Mouse (Mus musculus) lung, postnatal 0 days (tissue): ENCODE results near the gene Jagn1.

Experiments
- CTCF ChIP-seq: IDR thresholded peaks from 2 replicates; pipeline ENCODE4 v1.5.1; 2016; ENCODE audit warnings: antibody characterized with exemption, mild to moderate bottlenecking
- EP300 ChIP-seq: IDR thresholded peaks from 2 replicates; pipeline ENCODE4 v1.6.1; 2016; ENCODE audit warnings: antibody characterized with exemption, mild to moderate bottlenecking, control low read depth

DNA sequence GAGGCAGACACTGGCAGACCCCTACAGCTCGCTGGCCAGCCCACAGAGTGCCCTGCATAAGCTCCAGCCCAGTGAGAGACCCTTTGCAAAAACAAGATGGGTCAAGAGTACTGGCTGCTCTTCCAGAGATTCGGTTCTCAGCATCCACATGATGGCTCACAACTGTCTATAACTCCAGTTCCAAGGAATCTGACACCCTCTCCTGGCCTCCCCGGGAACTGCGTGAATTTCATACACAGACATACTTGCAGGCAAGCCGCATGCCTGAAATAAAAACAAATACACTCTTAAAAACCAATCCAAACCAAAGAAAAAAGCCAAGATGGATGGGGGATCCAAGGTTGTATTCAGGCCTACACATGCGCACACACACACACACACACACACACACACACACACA is 46.9 kb upstream of the Jagn1 start:
- TF ChIP-seq CTCF (no peak), EP300 (no peak)
